Comparison of ENCODE assay signal across 8 mouse cellular contexts in the genomic region with DNA sequence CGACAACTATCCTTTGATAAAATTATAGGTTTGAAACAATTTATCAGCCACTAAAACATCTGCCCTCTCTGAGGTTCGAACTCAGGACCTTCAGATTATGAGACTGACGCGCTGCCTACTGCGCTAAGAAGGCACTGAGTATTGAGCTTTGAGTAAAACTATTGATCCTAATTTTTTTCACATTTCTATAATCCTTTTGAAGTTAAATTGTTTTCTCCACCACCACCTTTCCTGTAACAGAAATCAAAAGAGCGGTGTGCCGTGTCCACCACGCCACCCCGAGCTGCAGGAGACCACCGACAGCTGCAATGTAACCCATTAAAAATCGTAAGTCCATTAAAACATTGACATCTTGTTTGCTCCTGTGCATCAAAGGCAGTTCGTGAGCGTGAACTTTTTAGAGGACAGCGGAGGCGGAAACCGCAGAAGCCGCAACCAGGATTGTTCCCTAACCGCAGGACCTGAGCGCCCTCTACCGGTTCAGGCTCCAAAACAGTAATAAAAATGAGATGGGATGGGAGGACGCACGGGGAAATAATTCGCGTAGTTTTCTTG. TPM values are rescaled to one million over a fixed set of nuclear protein-coding genes. Genes with fewer than 3 reads are reported as not detected.
A peak's percentile ranks its signal among the peaks of the same experiment; 100 is the strongest.
DNase-seq lines count a peak whose midpoint lies in the region; ATAC-seq lines count a peak whose summit lies in the region.

No protein-coding gene starts in this region.

- H3K4me1 ChIP-seq in forebrain, embryonic 14.5 days (ENCODE audit: control insufficient read depth, insufficient read depth, low read length) = peaks cover 3% of the 10 kb centered on the region; the same call in 1 of the 2 replicates

- H3K4me3 ChIP-seq in forebrain, embryonic 14.5 days (ENCODE audit: low read depth, low read length) = peak overlapping the region; percentile 26

- no peak overlapping the region for H3K27ac ChIP-seq in forebrain, embryonic 14.5 days (ENCODE audit: low read depth, low read length)

- H3K9ac ChIP-seq in forebrain, embryonic 14.5 days (ENCODE audit: low read length) = peak overlapping the region; percentile 40; the same call in 1 of the 2 replicates

- no peaks in the 10 kb centered on the region for H3K27me3 ChIP-seq in forebrain, embryonic 14.5 days (replicated peaks; ENCODE audit: control insufficient read depth, insufficient read depth, low read length)

- H3K9me3 ChIP-seq in forebrain, embryonic 14.5 days (replicated peaks; ENCODE audit: control insufficient read depth, low read length) = no peaks in the 10 kb centered on the region

- no peaks in the 10 kb centered on the region for H3K36me3 ChIP-seq in forebrain, embryonic 14.5 days (ENCODE audit: control insufficient read depth, insufficient read depth, low read length)

- intact Hi-C loops in heart, postnatal 14 days (cut with DNase I) = loop anchor here (5.0 to 10.0 kb wide), 4 partner anchors 124 to 1022 kb away; a partner anchor contains a TSS

- DNase-seq in ES-CJ7 (ENCODE audit: low read depth, low spot score) = peak; percentile 90
- peak; percentile 78 for DNase-seq in c-Kit-positive CD71-positive TER-119-positive erythroid progenitor cells, embryonic 14.5 days (ENCODE audit: low spot score)
- DNase-seq in forebrain, embryonic 14.5 days (ENCODE audit: low spot score) = peak; percentile 92
- DNase-seq in heart, postnatal 14 days = peak; percentile 84 to 90
- DNase-seq in layer of hippocampus, adult 11-12 months (ENCODE audit: low spot score) = peak; percentile 81
- peak; percentile 64 to 76 for DNase-seq in lung, adult 18-20 months
- peak; percentile 56 for DNase-seq in ovary, postnatal 10 days (ENCODE audit: low spot score)
- peak; percentile 8 to 36 for DNase-seq in thymus, postnatal 10 days (ENCODE audit: low spot score in 2 of 2)

- WGBS in forebrain, embryonic 14.5 days = under 1% methylated on average over 24 of the region's 24 CpGs

- H3K4me2 ChIP-seq in forebrain, embryonic 14.5 days (ENCODE audit: low read length) = peak overlapping the region; percentile 47

- peak; percentile 76 for ATAC-seq in forebrain, embryonic 14.5 days

RNA-seq across cellular contexts. Expression of a gene that starts 14.8 kb away (rescaled TPM):
- polyA plus RNA-seq in forebrain, embryonic 14.5 days (2014; fragmentation: Nextera tagmentation; extraction: Ambion mirVana) = not detected in 2 replicates
- not detected for total RNA-seq in heart, postnatal 14 days (2021)

RNA-seq across cellular contexts. Expression of a gene that starts 20.0 kb away (rescaled TPM):
- polyA plus RNA-seq in forebrain, embryonic 14.5 days (2014; fragmentation: Nextera tagmentation; extraction: Ambion mirVana) = not detected in 2 replicates
- not detected for total RNA-seq in heart, postnatal 14 days (2021)

RNA-seq across cellular contexts. Expression of a gene that starts 34.2 kb away (rescaled TPM):
- not detected in 2 replicates for polyA plus RNA-seq in forebrain, embryonic 14.5 days (2014; fragmentation: Nextera tagmentation; extraction: Ambion mirVana)
- not detected for total RNA-seq in heart, postnatal 14 days (2021)

RNA-seq across cellular contexts. Expression of a gene that starts 35.9 kb away (rescaled TPM):
- polyA plus RNA-seq in forebrain, embryonic 14.5 days (2014; fragmentation: Nextera tagmentation; extraction: Ambion mirVana) = 14.7 and 15.0 TPM in 2 replicates
- 1 to 10 TPM; 4.6 to 4.9 TPM for total RNA-seq in heart, postnatal 14 days (2021)

Comparison
In these comparisons a context has a peak if more than half of its experiments do, and no peak if none do; other contexts are left out.
1. DNase-seq: peak in every context shown above with its lines; median percentile 92 in forebrain, embryonic 14.5 days; 90 in ES-CJ7; 87 in heart, postnatal 14 days; 81 in layer of hippocampus, adult 11-12 months; 78 in c-Kit-positive CD71-positive TER-119-positive erythroid progenitor cells, embryonic 14.5 days; 70 in lung, adult 18-20 months; 56 in ovary, postnatal 10 days; 22 in thymus, postnatal 10 days.